Mouse (Mus musculus): ENCODE measurements at regions not wholly inside any gene's neighbourhood (a gene's known extent, or its start where the extent isn't known, plus 50 kb on each side); places are given as distances from the start of the nearest gene placed in this dataset.

DNA sequence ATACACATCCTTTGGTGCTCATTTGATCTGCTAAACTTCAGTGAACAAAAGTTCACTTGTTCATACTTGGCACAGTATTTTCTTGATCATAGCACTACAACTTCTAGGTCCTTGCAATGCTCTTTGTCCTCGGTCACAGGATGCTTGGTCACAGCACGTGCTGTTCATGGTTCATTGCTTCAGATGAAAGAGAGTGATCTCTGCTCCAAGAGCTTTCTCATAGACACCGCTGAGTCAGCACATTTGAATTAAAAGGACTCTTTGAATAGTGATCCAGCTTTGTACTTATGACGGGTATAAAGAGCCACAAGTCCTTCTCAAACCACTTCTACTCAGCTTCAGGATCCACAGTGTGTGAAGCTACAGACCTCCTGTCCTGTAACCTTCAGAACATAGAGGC, 649.3 kb upstream of the Arrdc4 start:
- DNase-seq: no peak

GRCm38 (mm10) chr7:69396868-69397267, 647.8 kb upstream of the Arrdc4 start:
- peak; percentile 20 for DNase-seq
